Mouse (Mus musculus): ENCODE measurements at regions not wholly inside any gene's neighbourhood (a gene's known extent, or its start where the extent isn't known, plus 50 kb on each side); places are given as distances from the start of the nearest gene placed in this dataset.

- Histone ChIP-seq H3K4me2 (ENCODE audit: low read depth, low read length) (no peak overlapping the region), H3K9me3 (replicated peaks; ENCODE audit: control insufficient read depth, low read length) (no peaks in the 10 kb centered on the region), H3K9ac (ENCODE audit: low read length) (no peak overlapping the region), H3K27ac (ENCODE audit: low read length) (no peak overlapping the region), H3K4me1 (ENCODE audit: control insufficient read depth, insufficient read depth, low read length) (no peaks in the 10 kb centered on the region), H3K4me3 (replicated peaks; ENCODE audit: low read length) (no peak overlapping the region), H3K36me3 (ENCODE audit: control insufficient read depth, insufficient read depth, low read length) (no peaks in the 10 kb centered on the region), H3K27me3 (ENCODE audit: control insufficient read depth, insufficient read depth, low read length) (no peaks in the 10 kb centered on the region)
- no peak for ATAC-seq (ENCODE audit: insufficient read depth, low FRiP score)
- 37% methylated on average over 3 of the region's 3 CpGs for whole genome bisulfite sequencing
Observed at GRCm38 (mm10) chr17:62280201-62280600, 600.9 kb downstream of the Efna5 start.

- Histone ChIP-seq H3K9ac (ENCODE audit: low read length) (no peak overlapping the region), H3K4me2 (ENCODE audit: low read depth, low read length) (no peak overlapping the region), H3K4me3 (replicated peaks; ENCODE audit: low read length) (no peak overlapping the region), H3K27ac (ENCODE audit: low read length) (no peak overlapping the region), H3K4me1 (ENCODE audit: control insufficient read depth, insufficient read depth, low read length) (no peaks in the 10 kb centered on the region), H3K36me3 (ENCODE audit: control insufficient read depth, insufficient read depth, low read length) (no peaks in the 10 kb centered on the region), H3K9me3 (replicated peaks; ENCODE audit: control insufficient read depth, low read length) (no peaks in the 10 kb centered on the region), H3K27me3 (ENCODE audit: control insufficient read depth, insufficient read depth, low read length) (no peaks in the 10 kb centered on the region)
- WGBS: 61% methylated on average over 7 of the region's 7 CpGs
- no peak for ATAC-seq (ENCODE audit: insufficient read depth, low FRiP score)
Observed at GRCm38 (mm10) chr17:62271399-62271798, 609.7 kb downstream of the Efna5 start.

GRCm38 (mm10) chr17:62269279-62269678 lies 611.8 kb downstream of the Efna5 start:
- Histone ChIP-seq H3K4me2 (ENCODE audit: low read depth, low read length) (no peak overlapping the region), H3K27me3 (ENCODE audit: control insufficient read depth, insufficient read depth, low read length) (no peaks in the 10 kb centered on the region), H3K36me3 (ENCODE audit: control insufficient read depth, insufficient read depth, low read length) (no peaks in the 10 kb centered on the region), H3K9ac (ENCODE audit: low read length) (no peak overlapping the region), H3K9me3 (replicated peaks; ENCODE audit: control insufficient read depth, low read length) (no peaks in the 10 kb centered on the region), H3K4me1 (ENCODE audit: control insufficient read depth, insufficient read depth, low read length) (no peaks in the 10 kb centered on the region), H3K4me3 (replicated peaks; ENCODE audit: low read length) (no peak overlapping the region), H3K27ac (ENCODE audit: low read length) (no peak overlapping the region)
- WGBS: 90% methylated on average over 4 of the region's 4 CpGs
- no peak for ATAC-seq (ENCODE audit: insufficient read depth, low FRiP score)

- Histone ChIP-seq H3K4me2 (ENCODE audit: low read depth, low read length) (no peak overlapping the region), H3K4me3 (replicated peaks; ENCODE audit: low read length) (no peak overlapping the region), H3K9me3 (replicated peaks; ENCODE audit: control insufficient read depth, low read length) (no peaks in the 10 kb centered on the region), H3K9ac (ENCODE audit: low read length) (no peak overlapping the region), H3K27me3 (ENCODE audit: control insufficient read depth, insufficient read depth, low read length) (no peaks in the 10 kb centered on the region), H3K36me3 (ENCODE audit: control insufficient read depth, insufficient read depth, low read length) (no peaks in the 10 kb centered on the region), H3K4me1 (ENCODE audit: control insufficient read depth, insufficient read depth, low read length) (no peaks in the 10 kb centered on the region), H3K27ac (ENCODE audit: low read length) (no peak overlapping the region)
- ATAC-seq (ENCODE audit: insufficient read depth, low FRiP score): no peak
- WGBS: 44% methylated on average over 3 of the region's 3 CpGs
Observed at GRCm38 (mm10) chr17:62253448-62253847, 627.7 kb downstream of the Efna5 start.

- Histone ChIP-seq H3K9ac (ENCODE audit: low read length) (no peak overlapping the region), H3K4me2 (ENCODE audit: low read depth, low read length) (no peak overlapping the region), H3K4me3 (replicated peaks; ENCODE audit: low read length) (no peak overlapping the region), H3K4me1 (ENCODE audit: control insufficient read depth, insufficient read depth, low read length) (no peaks in the 10 kb centered on the region), H3K9me3 (replicated peaks; ENCODE audit: control insufficient read depth, low read length) (no peaks in the 10 kb centered on the region), H3K27me3 (ENCODE audit: control insufficient read depth, insufficient read depth, low read length) (no peaks in the 10 kb centered on the region), H3K36me3 (ENCODE audit: control insufficient read depth, insufficient read depth, low read length) (no peaks in the 10 kb centered on the region), H3K27ac (ENCODE audit: low read length) (no peak overlapping the region)
- no peak for ATAC-seq (ENCODE audit: insufficient read depth, low FRiP score)
- whole genome bisulfite sequencing: 46% methylated on average over 3 of the region's 3 CpGs
Observed at GRCm38 (mm10) chr17:62248011-62248410, 633.1 kb downstream of the Efna5 start.

- Histone ChIP-seq H3K4me1 (ENCODE audit: control insufficient read depth, insufficient read depth, low read length) (no peaks in the 10 kb centered on the region), H3K27me3 (ENCODE audit: control insufficient read depth, insufficient read depth, low read length) (no peaks in the 10 kb centered on the region), H3K9ac (ENCODE audit: low read length) (no peak overlapping the region), H3K36me3 (ENCODE audit: control insufficient read depth, insufficient read depth, low read length) (no peaks in the 10 kb centered on the region), H3K9me3 (replicated peaks; ENCODE audit: control insufficient read depth, low read length) (no peaks in the 10 kb centered on the region), H3K4me3 (replicated peaks; ENCODE audit: low read length) (no peak overlapping the region), H3K4me2 (ENCODE audit: low read depth, low read length) (no peak overlapping the region), H3K27ac (ENCODE audit: low read length) (no peak overlapping the region)
- 54% methylated on average over 4 of the region's 4 CpGs for WGBS
- ATAC-seq (ENCODE audit: insufficient read depth, low FRiP score): no peak
Observed at GRCm38 (mm10) chr17:62246650-62247049, 634.5 kb downstream of the Efna5 start.

GRCm38 (mm10) chr17:62230939-62231338 lies 650.2 kb downstream of the Efna5 start:
- Histone ChIP-seq H3K9ac (ENCODE audit: low read length) (no peak overlapping the region), H3K4me3 (replicated peaks; ENCODE audit: low read length) (no peak overlapping the region), H3K27ac (ENCODE audit: low read length) (no peak overlapping the region), H3K36me3 (ENCODE audit: control insufficient read depth, insufficient read depth, low read length) (no peaks in the 10 kb centered on the region), H3K4me1 (ENCODE audit: control insufficient read depth, insufficient read depth, low read length) (no peaks in the 10 kb centered on the region), H3K4me2 (ENCODE audit: low read depth, low read length) (no peak overlapping the region), H3K9me3 (replicated peaks; ENCODE audit: control insufficient read depth, low read length) (no peaks in the 10 kb centered on the region), H3K27me3 (ENCODE audit: control insufficient read depth, insufficient read depth, low read length) (no peaks in the 10 kb centered on the region)
- ATAC-seq (ENCODE audit: insufficient read depth, low FRiP score): no peak

- Histone ChIP-seq H3K36me3 (ENCODE audit: control insufficient read depth, insufficient read depth, low read length) (no peaks in the 10 kb centered on the region), H3K4me1 (ENCODE audit: control insufficient read depth, insufficient read depth, low read length) (no peaks in the 10 kb centered on the region), H3K9ac (ENCODE audit: low read length) (no peak overlapping the region), H3K9me3 (replicated peaks; ENCODE audit: control insufficient read depth, low read length) (no peaks in the 10 kb centered on the region), H3K27ac (ENCODE audit: low read length) (no peak overlapping the region), H3K27me3 (ENCODE audit: control insufficient read depth, insufficient read depth, low read length) (no peaks in the 10 kb centered on the region), H3K4me3 (replicated peaks; ENCODE audit: low read length) (no peak overlapping the region), H3K4me2 (ENCODE audit: low read depth, low read length) (no peak overlapping the region)
- 73% methylated on average over 9 of the region's 9 CpGs for WGBS
- ATAC-seq (ENCODE audit: insufficient read depth, low FRiP score): no peak
Observed at GRCm38 (mm10) chr17:62210441-62211025, 670.6 kb downstream of the Efna5 start.

GRCm38 (mm10) chr17:62202658-62203057 lies 678.5 kb downstream of the Efna5 start:
- 83% methylated on average over 2 of the region's 2 CpGs for WGBS
- no peak for ATAC-seq (ENCODE audit: insufficient read depth, low FRiP score)

GRCm38 (mm10) chr17:62200491-62200890 lies 680.6 kb downstream of the Efna5 start:
- Histone ChIP-seq H3K9ac (ENCODE audit: low read length) (no peak overlapping the region), H3K36me3 (ENCODE audit: control insufficient read depth, insufficient read depth, low read length) (no peaks in the 10 kb centered on the region), H3K9me3 (replicated peaks; ENCODE audit: control insufficient read depth, low read length) (no peaks in the 10 kb centered on the region), H3K4me1 (ENCODE audit: control insufficient read depth, insufficient read depth, low read length) (no peaks in the 10 kb centered on the region), H3K27me3 (ENCODE audit: control insufficient read depth, insufficient read depth, low read length) (no peaks in the 10 kb centered on the region), H3K4me2 (ENCODE audit: low read depth, low read length) (no peak overlapping the region), H3K27ac (ENCODE audit: low read length) (no peak overlapping the region), H3K4me3 (replicated peaks; ENCODE audit: low read length) (no peak overlapping the region)
- WGBS: 76% methylated on average over 4 of the region's 4 CpGs
- no peak for ATAC-seq (ENCODE audit: insufficient read depth, low FRiP score)

More at GRCm38 (mm10) chr17:62202658-62203057, 678.5 kb downstream of the Efna5 start:
- no peak overlapping the region for H3K4me3 ChIP-seq (replicated peaks; ENCODE audit: low read length)
- no peaks in the 10 kb centered on the region for H3K27me3 ChIP-seq (ENCODE audit: control insufficient read depth, insufficient read depth, low read length)
- no peaks in the 10 kb centered on the region for H3K9me3 ChIP-seq (replicated peaks; ENCODE audit: control insufficient read depth, low read length)
- H3K4me1 ChIP-seq (ENCODE audit: control insufficient read depth, insufficient read depth, low read length): no peaks in the 10 kb centered on the region
- no peak overlapping the region for H3K9ac ChIP-seq (ENCODE audit: low read length)
- no peak overlapping the region for H3K4me2 ChIP-seq (ENCODE audit: low read depth, low read length)
- H3K36me3 ChIP-seq (ENCODE audit: control insufficient read depth, insufficient read depth, low read length): no peaks in the 10 kb centered on the region
- no peak overlapping the region for H3K27ac ChIP-seq (ENCODE audit: low read length)

Measured in stomach, embryonic 16.5 days (tissue).